Mouse (Mus musculus): Measurements from ENCODE around the gene Olfr967. TPM values are rescaled to one million over a fixed set of nuclear protein-coding genes. Genes with fewer than 3 reads are reported as not detected.
"Not testable (repeated sequence)": the region's sequence is repeated elsewhere in the genome, so short reads cannot be mapped to it uniquely, and the experiment has no call there.

Olfr967 gene
- not detected in 2 replicates for polyA plus RNA-seq (2014; fragmentation: Nextera tagmentation; extraction: Ambion mirVana)

GRCm38 (mm10) chr9:39745949-39746348, at the start of gene Olfr967:
Gene Olfr967, plus strand, starts transcription at chr9:39746249.
- H3K27me3 ChIP-seq (ENCODE audit: control insufficient read depth, insufficient read depth, low read length) = no peaks in the 10 kb centered on the region
- H3K36me3 ChIP-seq (ENCODE audit: control insufficient read depth, insufficient read depth, low read length) = no peaks in the 10 kb centered on the region
- no peak within 1 kb of the TSS for H3K9ac ChIP-seq (ENCODE audit: low read depth, low read length)
- no peaks in the 10 kb centered on the region for H3K4me1 ChIP-seq (replicated peaks; ENCODE audit: control insufficient read depth, insufficient read depth, low read length)
- no peak within 1 kb of the TSS for H3K4me2 ChIP-seq (replicated peaks; ENCODE audit: low read depth, low read length)
- ATAC-seq (ENCODE audit: low FRiP score) (no peak), DNase-seq (ENCODE audit: low spot score) (no peak)
- H3K4me3 ChIP-seq (ENCODE audit: low read depth, low read length) = no peak within 1 kb of the TSS
- no peaks in the 10 kb centered on the region for H3K9me3 ChIP-seq (ENCODE audit: control insufficient read depth, low read length)
- no peak within 1 kb of the TSS for H3K27ac ChIP-seq (ENCODE audit: low read depth, low read length)

DNA sequence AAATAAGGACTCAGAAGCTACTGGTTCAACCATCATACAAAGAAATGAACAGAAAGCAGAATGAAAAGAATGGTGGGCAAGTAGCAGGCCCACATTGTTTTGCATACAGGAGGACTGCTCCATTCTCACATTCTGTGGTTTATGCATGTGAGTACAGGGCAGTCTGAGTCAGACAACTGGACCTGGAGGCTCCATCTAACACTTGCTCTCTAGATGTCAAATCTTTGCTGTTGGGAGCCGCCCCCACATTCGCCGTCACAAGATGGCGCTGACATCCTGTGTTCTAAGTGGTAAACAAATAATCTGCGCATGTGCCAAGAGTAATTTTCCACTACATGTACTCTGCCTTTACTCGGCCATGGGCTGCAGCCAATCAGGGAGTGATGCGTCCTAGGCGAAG, 44.9 kb upstream of the Olfr967 start:
- not testable (repeated sequence) for H3K9ac ChIP-seq (ENCODE audit: low read depth, low read length); H3K36me3 ChIP-seq (ENCODE audit: control insufficient read depth, insufficient read depth, low read length); ATAC-seq (ENCODE audit: low FRiP score); DNase-seq (ENCODE audit: low spot score); H3K9me3 ChIP-seq (ENCODE audit: control insufficient read depth, low read length); H3K27me3 ChIP-seq (ENCODE audit: control insufficient read depth, insufficient read depth, low read length); H3K4me2 ChIP-seq (replicated peaks; ENCODE audit: low read depth, low read length); H3K4me1 ChIP-seq (replicated peaks; ENCODE audit: control insufficient read depth, insufficient read depth, low read length); H3K27ac ChIP-seq (ENCODE audit: low read depth, low read length); H3K4me3 ChIP-seq (ENCODE audit: low read depth, low read length)
- WGBS = 93% methylated on average over 6 of the region's 8 CpGs

DNA sequence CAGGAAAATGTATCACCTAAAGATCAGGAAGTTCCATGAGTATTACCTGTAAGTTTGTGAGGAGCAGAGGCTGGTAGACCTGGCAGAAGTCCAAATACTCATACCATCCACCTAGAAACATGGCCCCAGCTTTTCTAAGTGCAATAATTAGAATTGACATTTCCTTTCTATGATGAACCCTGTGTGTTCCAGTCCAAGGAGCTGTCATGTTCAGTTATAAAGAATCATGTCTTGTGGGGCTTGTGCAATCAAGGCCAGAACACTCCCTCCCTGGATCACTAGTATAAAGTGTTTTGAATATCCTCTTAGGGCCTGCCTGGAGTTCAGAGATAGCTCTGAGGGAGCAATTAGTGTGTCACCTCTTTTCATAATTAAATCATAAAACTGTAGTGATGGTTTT, 39.0 kb upstream of the Olfr967 start, which contains the start of gene Olfr149:
Olfr149 (minus strand) TSS at position 101 of the 400 bp plus-strand sequence.
- Histone ChIP-seq H3K9ac (ENCODE audit: low read depth, low read length) (no peak within 1 kb of the TSS), H3K27me3 (ENCODE audit: control insufficient read depth, insufficient read depth, low read length) (no peaks in the 10 kb centered on the region), H3K27ac (ENCODE audit: low read depth, low read length) (no peak within 1 kb of the TSS), H3K4me1 (replicated peaks; ENCODE audit: control insufficient read depth, insufficient read depth, low read length) (no peaks in the 10 kb centered on the region), H3K4me3 (ENCODE audit: low read depth, low read length) (no peak within 1 kb of the TSS), H3K36me3 (ENCODE audit: control insufficient read depth, insufficient read depth, low read length) (no peaks in the 10 kb centered on the region), H3K9me3 (ENCODE audit: control insufficient read depth, low read length) (no peaks in the 10 kb centered on the region), H3K4me2 (replicated peaks; ENCODE audit: low read depth, low read length) (no peak within 1 kb of the TSS)
- DNase-seq (ENCODE audit: low spot score) (no peak), ATAC-seq (ENCODE audit: low FRiP score) (no peak)

DNA sequence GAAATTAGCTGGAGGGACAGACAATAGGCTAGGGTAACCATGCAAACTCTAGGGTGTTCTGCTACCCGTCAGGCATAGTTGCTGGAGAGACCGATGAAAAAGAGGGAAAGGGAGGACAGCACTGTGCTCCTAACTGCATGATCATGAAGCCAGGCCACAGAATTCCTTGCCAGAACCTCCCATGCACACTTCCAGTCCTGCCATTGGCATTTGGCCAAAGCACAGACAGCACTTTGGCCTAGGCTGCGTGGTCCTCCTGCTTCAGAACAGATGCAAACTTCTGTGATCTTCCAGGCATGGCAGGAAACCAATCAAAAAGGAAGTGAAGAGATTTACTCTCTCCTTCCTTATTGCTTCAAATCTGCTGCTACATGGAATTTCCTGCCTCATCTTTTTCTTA, 37.1 kb upstream of the Olfr967 start:
- Histone ChIP-seq H3K27ac (ENCODE audit: low read depth, low read length) (no peak overlapping the region), H3K4me1 (replicated peaks; ENCODE audit: control insufficient read depth, insufficient read depth, low read length) (no peaks in the 10 kb centered on the region), H3K36me3 (ENCODE audit: control insufficient read depth, insufficient read depth, low read length) (no peaks in the 10 kb centered on the region), H3K4me2 (replicated peaks; ENCODE audit: low read depth, low read length) (no peak overlapping the region), H3K27me3 (ENCODE audit: control insufficient read depth, insufficient read depth, low read length) (no peaks in the 10 kb centered on the region), H3K4me3 (ENCODE audit: low read depth, low read length) (no peak overlapping the region), H3K9ac (ENCODE audit: low read depth, low read length) (no peak overlapping the region), H3K9me3 (ENCODE audit: control insufficient read depth, low read length) (no peaks in the 10 kb centered on the region)
- DNase-seq (ENCODE audit: low spot score) (no peak), ATAC-seq (ENCODE audit: low FRiP score) (no peak)
- WGBS = 72% methylated on average over 3 of the region's 3 CpGs

DNA sequence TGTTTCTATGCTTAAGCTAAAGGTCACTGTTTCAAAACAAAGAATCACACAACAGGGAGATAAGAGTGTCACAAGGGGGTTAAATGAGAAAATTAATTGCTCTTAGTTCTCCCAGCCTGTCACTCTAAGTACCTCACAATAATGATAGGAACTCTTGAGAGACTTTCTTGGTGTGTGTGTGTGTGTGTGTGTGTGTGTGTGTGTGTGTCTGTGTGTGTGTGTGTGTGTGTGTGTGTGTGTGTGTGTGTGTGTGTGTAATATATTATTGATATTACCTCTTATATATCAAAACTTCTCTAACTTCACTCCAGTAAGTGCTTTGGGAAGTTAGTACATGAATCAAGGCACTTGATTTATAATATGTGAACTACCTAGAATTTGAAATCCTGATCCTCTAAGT, 35.0 kb upstream of the Olfr967 start, which contains the start of gene Olfr965:
Olfr965 (plus strand) TSS at position 301 of the 400 bp plus-strand sequence.
- Histone ChIP-seq H3K27me3 (ENCODE audit: control insufficient read depth, insufficient read depth, low read length) (no peaks in the 10 kb centered on the region), H3K4me1 (replicated peaks; ENCODE audit: control insufficient read depth, insufficient read depth, low read length) (no peaks in the 10 kb centered on the region), H3K36me3 (ENCODE audit: control insufficient read depth, insufficient read depth, low read length) (no peaks in the 10 kb centered on the region), H3K4me2 (replicated peaks; ENCODE audit: low read depth, low read length) (no peak within 1 kb of the TSS), H3K27ac (ENCODE audit: low read depth, low read length) (no peak within 1 kb of the TSS), H3K9ac (ENCODE audit: low read depth, low read length) (no peak within 1 kb of the TSS), H3K4me3 (ENCODE audit: low read depth, low read length) (no peak within 1 kb of the TSS), H3K9me3 (ENCODE audit: control insufficient read depth, low read length) (no peaks in the 10 kb centered on the region)
- DNase-seq (ENCODE audit: low spot score) = no peak
- no peak for ATAC-seq (ENCODE audit: low FRiP score)

GRCm38 (mm10) chr9:39730678-39731077, 15.4 kb upstream of the Olfr967 start, which contains the start of gene Olfr150:
Gene Olfr150, plus strand, starts transcription at chr9:39730978.
- DNase-seq (ENCODE audit: low spot score) = no peak
- no peaks in the 10 kb centered on the region for H3K9me3 ChIP-seq (ENCODE audit: control insufficient read depth, low read length)
- no peak for ATAC-seq (ENCODE audit: low FRiP score)
- no peak within 1 kb of the TSS for H3K27ac ChIP-seq (ENCODE audit: low read depth, low read length)
- no peak within 1 kb of the TSS for H3K4me3 ChIP-seq (ENCODE audit: low read depth, low read length)
- H3K9ac ChIP-seq (ENCODE audit: low read depth, low read length) = no peak within 1 kb of the TSS
- H3K4me1 ChIP-seq (replicated peaks; ENCODE audit: control insufficient read depth, insufficient read depth, low read length) = no peaks in the 10 kb centered on the region
- H3K36me3 ChIP-seq (ENCODE audit: control insufficient read depth, insufficient read depth, low read length) = no peaks in the 10 kb centered on the region
- H3K4me2 ChIP-seq (replicated peaks; ENCODE audit: low read depth, low read length) = no peak within 1 kb of the TSS
- no peaks in the 10 kb centered on the region for H3K27me3 ChIP-seq (ENCODE audit: control insufficient read depth, insufficient read depth, low read length)

DNA sequence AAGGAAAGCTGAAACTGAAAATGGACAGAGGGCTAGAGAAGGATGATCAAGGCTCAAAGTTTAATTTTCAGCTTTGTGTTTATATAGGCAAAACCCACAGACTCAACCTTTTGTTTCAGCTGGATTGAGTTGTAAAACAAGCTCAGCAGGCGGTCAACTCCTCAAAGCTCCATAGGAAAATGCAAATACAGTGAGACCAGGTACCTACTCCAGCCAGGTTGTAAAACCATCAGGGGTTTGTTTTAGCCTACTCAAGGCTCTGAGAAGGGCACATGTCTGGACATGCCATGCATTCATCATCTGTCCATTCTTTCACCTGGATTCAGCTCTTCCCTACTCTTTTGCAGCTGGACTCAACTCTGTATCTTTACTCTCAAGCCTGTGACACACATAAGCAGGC, 5.3 kb upstream of the Olfr967 start:
- Histone ChIP-seq H3K4me3 (ENCODE audit: low read depth, low read length) (no peak overlapping the region), H3K4me2 (replicated peaks; ENCODE audit: low read depth, low read length) (no peak overlapping the region), H3K27me3 (ENCODE audit: control insufficient read depth, insufficient read depth, low read length) (no peaks in the 10 kb centered on the region), H3K9ac (ENCODE audit: low read depth, low read length) (no peak overlapping the region), H3K4me1 (replicated peaks; ENCODE audit: control insufficient read depth, insufficient read depth, low read length) (no peaks in the 10 kb centered on the region), H3K36me3 (ENCODE audit: control insufficient read depth, insufficient read depth, low read length) (no peaks in the 10 kb centered on the region), H3K27ac (ENCODE audit: low read depth, low read length) (no peak overlapping the region), H3K9me3 (ENCODE audit: control insufficient read depth, low read length) (no peaks in the 10 kb centered on the region)
- no peak for DNase-seq (ENCODE audit: low spot score)
- no peak for ATAC-seq (ENCODE audit: low FRiP score)
- 96% methylated on average over 1 of the region's 1 CpGs for WGBS

- no peak for DNase-seq (ENCODE audit: low spot score)
Measured at GRCm38 (mm10) chr9:39746428-39746827, 379 bp downstream of the Olfr967 start.

DNA sequence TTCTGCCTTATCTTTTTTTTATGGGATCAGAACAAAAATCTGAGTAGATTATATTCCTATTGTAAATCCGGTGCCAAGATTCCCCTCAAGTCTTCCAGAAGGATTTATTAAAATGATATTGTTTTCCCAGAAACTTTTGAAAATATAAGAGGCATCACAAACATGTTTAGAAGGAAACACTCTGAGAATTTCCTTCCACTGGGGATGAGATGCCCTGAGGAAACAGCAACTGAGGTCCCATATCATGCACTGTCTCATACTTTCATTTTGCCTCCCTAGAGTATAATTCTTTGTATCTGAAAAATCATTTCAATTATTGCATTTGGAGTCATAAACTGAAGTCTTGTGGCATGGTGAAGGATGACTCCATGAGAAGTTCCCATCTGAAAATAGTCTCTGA, 37.1 kb downstream of the Olfr967 start, which contains the start of gene Olfr968:
Olfr968 (minus strand) TSS at position 101 of the 400 bp plus-strand sequence.
- no peaks in the 10 kb centered on the region for H3K36me3 ChIP-seq (ENCODE audit: control insufficient read depth, insufficient read depth, low read length)
- ATAC-seq (ENCODE audit: low FRiP score) (no peak), DNase-seq (ENCODE audit: low spot score) (no peak)
- no peaks in the 10 kb centered on the region for H3K9me3 ChIP-seq (ENCODE audit: control insufficient read depth, low read length)
- no peak within 1 kb of the TSS for H3K9ac ChIP-seq (ENCODE audit: low read depth, low read length)
- H3K4me2 ChIP-seq (replicated peaks; ENCODE audit: low read depth, low read length) = no peak within 1 kb of the TSS
- WGBS = 88% methylated on average over 1 of the region's 1 CpGs
- H3K4me3 ChIP-seq (ENCODE audit: low read depth, low read length) = no peak within 1 kb of the TSS
- H3K27me3 ChIP-seq (ENCODE audit: control insufficient read depth, insufficient read depth, low read length) = no peaks in the 10 kb centered on the region
- H3K27ac ChIP-seq (ENCODE audit: low read depth, low read length) = no peak within 1 kb of the TSS
- H3K4me1 ChIP-seq (replicated peaks; ENCODE audit: control insufficient read depth, insufficient read depth, low read length) = no peaks in the 10 kb centered on the region

More at GRCm38 (mm10) chr9:39746428-39746827, 379 bp downstream of the Olfr967 start:
- Histone ChIP-seq H3K4me1 (replicated peaks; ENCODE audit: control insufficient read depth, insufficient read depth, low read length) (no peaks in the 10 kb centered on the region), H3K9ac (ENCODE audit: low read depth, low read length) (no peak overlapping the region), H3K27me3 (ENCODE audit: control insufficient read depth, insufficient read depth, low read length) (no peaks in the 10 kb centered on the region), H3K27ac (ENCODE audit: low read depth, low read length) (no peak overlapping the region), H3K4me2 (replicated peaks; ENCODE audit: low read depth, low read length) (no peak overlapping the region), H3K4me3 (ENCODE audit: low read depth, low read length) (no peak overlapping the region), H3K36me3 (ENCODE audit: control insufficient read depth, insufficient read depth, low read length) (no peaks in the 10 kb centered on the region), H3K9me3 (ENCODE audit: control insufficient read depth, low read length) (no peaks in the 10 kb centered on the region)
- WGBS = 91% methylated on average over 1 of the region's 1 CpGs
- no peak for ATAC-seq (ENCODE audit: low FRiP score)

All from hindbrain, embryonic 11.5 days (tissue).